Mouse (Mus musculus): ENCODE results near the gene Pxn.

GRCm38 (mm10) chr5:115509790-115510689, 3.6 kb downstream of the Pxn start:
- TF ChIP-seq CTCF (IDR thresholded peaks at IDR 0.05; ENCODE audit: control insufficient read depth, insufficient read depth, insufficient read length), result no peak
- no peak for TF ChIP-seq MAX (IDR thresholded peaks at IDR 0.05)
- TF ChIP-seq USF1 (IDR thresholded peaks at IDR 0.05; ENCODE audit: low read depth), result no peak
- no peak for TF ChIP-seq CEBPB (IDR thresholded peaks at IDR 0.05; ENCODE audit: low read depth)
